Mouse (Mus musculus) heart, postnatal 14 days (tissue): ENCODE measurements at regions not wholly inside any gene's neighbourhood (a gene's known extent, or its start where the extent isn't known, plus 50 kb on each side); places are given as distances from the start of the nearest gene placed in this dataset.
"Not testable (repeated sequence)": the region's sequence is repeated elsewhere in the genome, so short reads cannot be mapped to it uniquely, and the experiment has no call there.

Experiments used
- DNase-seq, 2 experiments: peaks; one replicate each; pipeline ENCODE4 v3.0.0; 2021 to 2022
- intact Hi-C: fragments of 180-260 bp; cut with DNase I; formaldehyde crosslinking; loops from one replicate; pipeline ENCODE4 v1.15.1; 2025

GRCm38 (mm10) chr2:11086996-11087395 lies 84.9 kb upstream of the Prkcq start:
- DNase-seq, result peak in 1 of 2 experiments; percentile 4
- intact Hi-C loops, result no loop called here

- DNase-seq, intact Hi-C loops: not testable (repeated sequence)
These were observed 71.9 kb upstream of the Prkcq start for GRCm38 (mm10) chr2:11099834-11100622.

- intact Hi-C loops, result loop anchor here (1.0 to 5.0 kb wide), 3 partner anchors 139 to 434 kb away; no protein-coding TSS in a partner anchor
- peak; percentile 13 to 59 for DNase-seq
These were observed 58.7 kb upstream of the Prkcq start for GRCm38 (mm10) chr2:11113191-11113590.

- intact Hi-C loops, result no loop called here
- DNase-seq, result no peak
These were observed 53.3 kb upstream of the Prkcq start for GRCm38 (mm10) chr2:11118625-11119024.

GRCm38 (mm10) chr2:11119301-11119700 lies 52.6 kb upstream of the Prkcq start:
- DNase-seq, result no peak
- intact Hi-C loops, result no loop called here
